Mouse (Mus musculus) mesoderm, embryonic 11.5 days (tissue): ENCODE results near the gene Fuom.
A peak's percentile ranks its signal among the peaks of the same experiment; 100 is the strongest.
"Not testable (repeated sequence)": the region's sequence is repeated elsewhere in the genome, so short reads cannot be mapped to it uniquely, and the experiment has no call there.

Experiments
- DNase-seq: peaks from one replicate; pipeline ENCODE4 v3.0.0-alpha.2; 2012; ENCODE audit warnings: low read depth, low spot score

The Fuom gene

GRCm38 (mm10) chr7:140101993-140102860 lies at the start of gene Fuom:
Gene Fuom (minus strand): TSS chr7:140102441.
- peak; percentile 81 for DNase-seq

- DNase-seq: no peak
Observed at GRCm38 (mm10) chr7:140144550-140144949, 42.3 kb upstream of the Fuom start.

GRCm38 (mm10) chr7:140141350-140141749 lies 39.1 kb upstream of the Fuom start:
- DNase-seq: peak; percentile 67

- DNase-seq: no peak
Observed at GRCm38 (mm10) chr7:140138021-140138310, 35.7 kb upstream of the Fuom start.

GRCm38 (mm10) chr7:140137135-140138020 lies 35.1 kb upstream of the Fuom start, which contains the start of gene Mtg1:
Gene Mtg1 (plus strand): TSS chr7:140137564.
- peak; percentile 95 for DNase-seq

- no peak for DNase-seq
Observed at GRCm38 (mm10) chr7:140135106-140135770, 33.0 kb upstream of the Fuom start.

GRCm38 (mm10) chr7:140134033-140134432 lies 31.8 kb upstream of the Fuom start:
- DNase-seq: not testable (repeated sequence)

- DNase-seq: not testable (repeated sequence)
Observed at GRCm38 (mm10) chr7:140132184-140132583, 29.9 kb upstream of the Fuom start.

- DNase-seq: no peak
Observed at GRCm38 (mm10) chr7:140127911-140128310, 25.7 kb upstream of the Fuom start.

GRCm38 (mm10) chr7:140126934-140127333 lies 24.7 kb upstream of the Fuom start:
- DNase-seq: no peak

- DNase-seq: no peak
Observed at GRCm38 (mm10) chr7:140126022-140126350, 23.7 kb upstream of the Fuom start.

- DNase-seq: peak; percentile 88
Observed at GRCm38 (mm10) chr7:140125278-140126021, 23.2 kb upstream of the Fuom start.

GRCm38 (mm10) chr7:140124382-140124781 lies 22.1 kb upstream of the Fuom start:
- no peak for DNase-seq

- DNase-seq: no peak
Observed at GRCm38 (mm10) chr7:140122765-140123164, 20.5 kb upstream of the Fuom start.

GRCm38 (mm10) chr7:140121338-140121910 lies 19.2 kb upstream of the Fuom start:
- DNase-seq: no peak

- no peak for DNase-seq
Observed at GRCm38 (mm10) chr7:140120484-140120883, 18.2 kb upstream of the Fuom start.

- DNase-seq: peak; percentile 85
Observed at GRCm38 (mm10) chr7:140116329-140117054, 14.3 kb upstream of the Fuom start, which contains the start of gene Echs1. Gene Echs1 (minus strand): TSS chr7:140116476.

GRCm38 (mm10) chr7:140115583-140116328 lies 13.5 kb upstream of the Fuom start, which contains the start of gene Paox:
Gene Paox (plus strand): TSS chr7:140115799.
- DNase-seq: peak; percentile 56

GRCm38 (mm10) chr7:140111943-140112342 lies 9.7 kb upstream of the Fuom start:
- DNase-seq: no peak
